Mouse (Mus musculus): ENCODE results near the gene Celf5. TPM values are rescaled to one million over a fixed set of nuclear protein-coding genes. Genes with fewer than 3 reads are reported as not detected.
A peak's percentile ranks its signal among the peaks of the same experiment; 100 is the strongest.
"Not testable (repeated sequence)": the region's sequence is repeated elsewhere in the genome, so short reads cannot be mapped to it uniquely, and the experiment has no call there.

The Celf5 gene
- total RNA-seq, 2 experiments from 2014 or later = 0.09 to 0.23 TPM

- DNase-seq = no peak
- intact Hi-C loops (cut with DNase I; ENCODE audit: low total_unique reads) = loop anchor here (10.0 kb wide), 1 partner anchor 173 kb away; no protein-coding TSS in a partner anchor
Measured at GRCm38 (mm10) chr10:81458267-81458666, 24.2 kb downstream of the Celf5 start.

- DNase-seq = no peak
- intact Hi-C loops (cut with DNase I; ENCODE audit: low total_unique reads) = loop anchor here (10.0 kb wide), 1 partner anchor 173 kb away; no protein-coding TSS in a partner anchor
Measured at GRCm38 (mm10) chr10:81457624-81458023, 24.9 kb downstream of the Celf5 start.

DNA sequence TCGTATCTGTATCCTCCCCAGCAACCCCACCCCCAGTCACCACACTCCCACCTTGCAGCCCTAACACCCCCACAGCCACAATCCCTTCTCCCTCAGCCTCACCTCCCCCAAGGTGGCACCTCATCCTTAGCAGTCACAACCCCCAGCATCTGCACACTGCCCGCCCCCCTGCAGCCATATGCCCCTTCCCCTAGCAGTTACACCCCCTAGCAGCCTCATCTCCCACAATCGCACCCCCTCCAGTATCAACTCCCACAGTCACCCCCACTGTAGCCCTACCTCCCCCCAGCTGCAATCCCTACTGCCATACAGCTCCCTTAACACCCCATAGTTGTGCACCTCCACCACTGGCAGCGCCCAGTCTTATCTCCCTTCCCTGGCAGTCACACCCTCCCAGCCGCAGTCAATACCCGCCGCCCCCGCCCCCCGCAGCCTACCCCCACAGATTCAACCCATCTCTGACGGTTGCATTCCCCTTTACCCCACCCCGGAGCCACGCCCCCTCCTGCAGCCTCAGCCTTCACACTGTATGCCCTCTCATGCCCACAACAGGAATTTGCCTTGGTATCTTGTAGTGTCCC is 25.4 kb downstream of the Celf5 start:
- intact Hi-C loops (cut with DNase I; ENCODE audit: low total_unique reads) = loop anchor here (10.0 kb wide), 1 partner anchor 172 kb away; no protein-coding TSS in a partner anchor
- no peak for DNase-seq

DNA sequence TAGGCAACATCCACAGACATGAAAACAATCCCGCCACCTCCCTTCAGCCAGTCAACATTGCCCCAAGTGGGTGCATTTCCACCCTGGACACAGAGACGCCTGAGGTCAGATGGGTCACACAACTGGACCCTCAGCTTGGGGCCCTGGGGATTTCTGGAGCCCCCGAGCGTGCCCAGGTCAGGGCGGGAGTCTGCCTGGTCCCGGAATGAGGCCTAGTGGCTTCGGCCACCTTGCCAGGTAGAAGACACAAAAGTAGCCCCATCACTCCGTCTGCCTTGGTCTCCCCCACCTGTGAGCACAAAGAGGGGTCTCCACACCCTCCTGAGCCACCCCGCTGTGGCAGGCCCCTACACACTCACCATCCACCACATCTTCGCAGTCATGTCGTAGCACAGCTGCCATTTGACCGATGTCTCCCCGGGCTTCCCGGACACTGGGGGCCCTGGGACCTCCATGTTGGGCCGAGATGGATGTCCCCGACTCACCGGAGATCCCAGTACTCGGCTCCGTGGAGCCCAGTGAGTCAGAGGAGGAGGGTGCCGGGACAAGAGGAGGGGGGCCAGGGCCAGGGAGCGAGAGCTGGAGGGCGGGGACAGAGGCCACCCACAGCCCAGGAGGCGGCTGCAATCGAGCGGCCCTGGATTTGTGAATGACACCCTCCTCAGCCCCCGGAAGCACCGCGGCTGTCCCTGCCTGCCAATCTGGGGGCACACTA is 27.2 kb downstream of the Celf5 start, which contains the start of gene Nfic:
TSS of gene Nfic (minus strand) at position 455 of the 715 bp plus-strand sequence.
- intact Hi-C loops (cut with DNase I; ENCODE audit: low total_unique reads) = loop anchor here (10.0 kb wide), 1 partner anchor 171 kb away; no protein-coding TSS in a partner anchor
- peak; percentile 4 for DNase-seq

DNA sequence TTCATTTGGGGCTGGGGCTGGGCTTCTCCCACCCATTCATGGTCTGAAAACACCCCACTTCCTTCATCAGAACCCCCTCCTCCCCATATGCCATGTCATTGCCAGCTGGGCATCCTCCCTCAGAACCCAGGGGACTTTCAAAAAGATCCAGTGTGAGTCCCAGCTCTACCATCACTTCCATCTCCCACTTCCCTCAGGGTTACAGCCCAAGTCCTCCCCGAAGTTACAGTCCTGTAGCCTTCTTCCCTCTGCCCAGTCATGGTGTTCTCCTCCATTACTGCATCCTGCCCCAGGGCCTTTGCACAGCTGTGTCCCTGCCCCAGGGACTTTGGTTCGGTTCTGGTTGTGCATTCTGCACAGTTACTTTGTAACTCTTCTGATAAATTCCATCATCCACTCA is 28.4 kb downstream of the Celf5 start:
- intact Hi-C loops (cut with DNase I; ENCODE audit: low total_unique reads) = loop anchor here (5.0 to 10.0 kb wide), 2 partner anchors 67 to 169 kb away; partner anchors contain the start of gene Gm48552
- DNase-seq = no peak

GRCm38 (mm10) chr10:81452947-81453288 is 29.6 kb downstream of the Celf5 start:
- intact Hi-C loops (cut with DNase I; ENCODE audit: low total_unique reads) = loop anchor here (5.0 to 10.0 kb wide), 2 partner anchors 66 to 168 kb away; partner anchors contain the start of gene Gm48552
- peak; percentile 2 for DNase-seq

GRCm38 (mm10) chr10:81452237-81452946 is 30.1 kb downstream of the Celf5 start:
- DNase-seq = peak; percentile 8
- intact Hi-C loops (cut with DNase I; ENCODE audit: low total_unique reads) = loop anchor here (5.0 to 10.0 kb wide), 2 partner anchors 65 to 168 kb away; partner anchors contain the start of gene Gm48552

DNA sequence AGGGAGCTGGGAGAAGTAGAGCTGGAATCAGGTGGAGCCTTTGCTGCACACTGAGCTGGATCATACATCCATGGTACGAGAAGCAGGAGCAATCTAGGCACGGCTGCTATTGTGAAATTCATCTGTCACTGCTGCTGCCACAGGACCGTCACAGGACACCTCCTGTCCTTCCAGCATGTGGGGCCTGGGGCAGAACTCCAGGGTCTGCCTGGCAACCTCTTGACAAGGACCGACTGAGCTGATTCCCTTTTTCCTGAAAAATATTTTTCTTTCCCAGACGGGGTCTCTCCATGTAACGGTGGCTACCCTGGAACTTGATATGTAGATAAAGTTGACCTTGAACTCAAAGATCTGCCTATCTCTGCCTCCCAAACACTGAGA is 31.2 kb downstream of the Celf5 start:
- DNase-seq = no peak
- intact Hi-C loops (cut with DNase I; ENCODE audit: low total_unique reads) = loop anchor here (5.0 to 10.0 kb wide), 2 partner anchors 64 to 167 kb away; partner anchors contain the start of gene Gm48552

GRCm38 (mm10) chr10:81450641-81451364 is 31.7 kb downstream of the Celf5 start:
- intact Hi-C loops (cut with DNase I; ENCODE audit: low total_unique reads) = loop anchor here (5.0 to 10.0 kb wide), 2 partner anchors 64 to 166 kb away; partner anchors contain the start of gene Gm48552
- DNase-seq = peak; percentile 3

DNA sequence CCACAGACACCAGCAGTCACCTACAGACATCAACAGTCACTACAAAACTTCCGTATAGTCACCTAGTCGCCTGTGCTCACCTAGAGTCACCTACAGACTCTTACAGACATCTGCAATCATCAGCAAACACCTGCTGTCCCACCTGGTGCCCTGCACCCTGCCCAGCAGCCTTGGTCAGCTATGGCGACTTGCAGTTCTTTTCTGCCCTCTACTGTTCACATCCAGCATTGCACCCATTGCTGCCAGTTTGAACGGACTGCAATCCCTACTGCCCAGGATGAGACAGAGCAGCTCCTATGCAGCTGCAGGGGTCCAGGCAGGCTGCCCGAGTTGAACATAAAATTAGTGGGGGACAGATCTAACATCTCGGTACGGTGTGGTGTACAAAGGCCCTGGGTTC is 32.4 kb downstream of the Celf5 start:
- peak; percentile 83 for DNase-seq
- intact Hi-C loops (cut with DNase I; ENCODE audit: low total_unique reads) = loop anchor here (5.0 to 10.0 kb wide), 2 partner anchors 63 to 165 kb away; partner anchors contain the start of gene Gm48552

DNA sequence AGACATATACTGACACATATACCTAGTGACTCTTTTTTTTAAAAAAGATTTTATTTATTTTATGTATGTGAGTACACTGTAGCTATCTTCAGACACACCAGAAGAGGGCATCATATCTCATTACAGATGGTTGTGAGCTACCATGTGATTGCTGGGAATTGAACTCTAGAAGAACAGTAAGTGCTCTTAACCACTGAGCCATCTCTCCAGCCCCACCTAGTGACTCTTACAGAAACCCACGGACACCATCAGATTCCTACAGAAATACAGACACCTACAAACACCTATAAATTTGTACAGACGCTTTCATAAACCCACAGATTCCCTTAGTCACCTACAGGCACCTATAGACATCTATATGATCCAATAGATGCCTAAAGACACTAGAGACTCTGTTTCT is 37.0 kb downstream of the Celf5 start:
- DNase-seq; intact Hi-C loops (cut with DNase I; ENCODE audit: low total_unique reads): not testable (repeated sequence)

GRCm38 (mm10) chr10:81441019-81441418 is 41.5 kb downstream of the Celf5 start:
- intact Hi-C loops (cut with DNase I; ENCODE audit: low total_unique reads) = no loop called here
- no peak for DNase-seq

GRCm38 (mm10) chr10:81435436-81435835 is 47.1 kb downstream of the Celf5 start:
- intact Hi-C loops (cut with DNase I; ENCODE audit: low total_unique reads) = no loop called here
- peak; percentile 79 for DNase-seq

DNA sequence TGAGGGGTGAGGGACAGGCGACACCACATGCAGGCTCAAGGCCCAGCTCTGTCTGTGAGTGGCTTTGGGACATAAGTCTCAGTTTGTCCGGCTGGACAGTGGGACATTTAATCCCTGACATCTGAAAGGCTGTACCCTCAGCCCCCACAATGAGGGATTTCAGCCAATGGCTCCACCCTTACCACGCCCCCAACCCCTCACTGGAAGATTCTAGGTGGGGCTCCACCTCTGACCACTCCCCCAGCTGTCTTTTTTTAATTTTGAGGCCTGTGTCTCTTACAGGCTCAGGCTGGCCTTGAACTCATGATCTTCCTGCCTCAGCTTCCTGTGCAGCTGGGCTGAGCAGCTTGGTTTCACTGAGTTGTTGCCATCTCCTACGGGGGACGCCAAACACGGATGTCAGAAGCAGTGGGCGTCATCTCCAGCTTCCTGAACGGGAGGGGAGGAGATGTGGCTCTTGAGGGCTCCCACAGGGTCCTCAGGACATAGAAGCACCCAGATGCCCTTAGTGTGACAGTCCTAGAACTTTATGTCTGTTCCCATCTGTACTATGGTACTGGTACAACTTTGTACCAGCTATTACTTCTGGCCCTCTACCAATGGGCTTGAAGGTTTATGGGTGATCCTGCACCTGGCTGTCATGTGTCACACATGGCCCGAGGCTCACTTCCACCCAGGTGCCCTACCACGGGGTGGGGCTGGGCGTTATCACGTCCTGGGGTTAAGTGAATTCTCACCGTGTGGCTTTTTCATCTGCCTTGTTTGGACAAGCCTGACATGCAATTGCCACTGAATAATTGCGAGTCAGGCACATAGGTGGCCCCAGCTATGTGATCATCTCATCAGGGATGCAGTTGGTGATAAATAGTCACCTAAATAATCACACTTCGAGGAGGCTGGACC is 47.9 kb downstream of the Celf5 start:
- peak; percentile 33 for DNase-seq
- intact Hi-C loops (cut with DNase I; ENCODE audit: low total_unique reads) = no loop called here

GRCm38 (mm10) chr10:81433541-81434289 is 48.8 kb downstream of the Celf5 start:
- intact Hi-C loops (cut with DNase I; ENCODE audit: low total_unique reads) = no loop called here
- DNase-seq = peak; percentile 75

GRCm38 (mm10) chr10:81432868-81433262 is 49.6 kb downstream of the Celf5 start:
- peak; percentile 94 for DNase-seq
- intact Hi-C loops (cut with DNase I; ENCODE audit: low total_unique reads) = no loop called here

DNA sequence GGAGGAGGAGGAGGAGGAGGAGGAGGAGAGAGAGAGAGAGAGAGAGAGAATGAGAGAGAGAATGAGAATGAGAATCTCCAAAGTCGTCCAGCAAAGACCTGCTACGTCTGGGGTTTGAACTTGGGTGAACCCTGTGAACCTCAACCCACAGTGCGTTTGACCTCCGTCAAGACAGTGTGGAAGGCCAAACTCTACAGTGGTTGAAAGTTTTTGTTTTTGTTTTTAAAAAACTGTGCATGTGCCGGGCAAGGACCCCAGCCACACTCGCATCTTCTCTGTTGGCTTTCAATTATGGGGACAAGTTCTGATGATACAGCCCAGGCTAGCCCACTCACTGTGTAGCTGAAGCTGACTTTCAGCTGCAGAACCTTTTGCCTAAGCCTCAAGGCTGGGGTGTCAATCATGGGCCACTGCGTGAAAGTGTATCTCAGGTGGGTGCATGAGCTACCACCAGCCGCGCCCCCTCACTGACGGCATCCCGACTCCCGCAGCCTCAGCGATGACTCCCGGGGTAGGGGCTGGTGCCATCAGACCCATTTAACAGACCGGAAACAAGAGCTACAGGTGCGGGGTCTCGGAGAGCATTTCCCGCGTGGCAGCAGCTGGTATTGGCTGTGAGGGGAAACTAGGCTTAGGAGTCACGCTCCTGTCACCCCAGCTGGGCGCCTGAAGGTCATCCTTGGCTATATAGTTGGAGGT is 50.2 kb downstream of the Celf5 start:
- intact Hi-C loops (cut with DNase I; ENCODE audit: low total_unique reads) = no loop called here
- DNase-seq = peak; percentile 27
